Mouse (Mus musculus) stomach, embryonic 15.5 days (tissue): ENCODE data around the gene Krtap5-4. TPM values are rescaled to one million over a fixed set of nuclear protein-coding genes. Genes with fewer than 3 reads are reported as not detected.

Experiments used
- ATAC-seq: fragments of 200-750 bp; cut with Nextera tagmentation; 2 replicates; pipeline ENCODE4 v1.8.0; 2017; ENCODE audit warnings: low read depth, moderate number of reproducible peaks, moderate TSS enrichment; ENCODE audit not compliant: insufficient read depth, low FRiP score
- H3K27ac ChIP-seq: fragments of 300-500 bp; sonication (generic); 2 replicates; pipeline ENCODE4 v1.5.1; 2015; ENCODE audit warnings: mild to moderate bottlenecking, inconsistent platforms
- H3K27me3 ChIP-seq: fragments of 300-500 bp; sonication (generic); replicated peaks from 2 replicates; pipeline ENCODE4 v1.6.1; 2015; ENCODE audit warnings: inconsistent platforms
- H3K36me3 ChIP-seq: fragments of 300-500 bp; sonication (generic); 2 replicates; pipeline ENCODE4 v1.6.1; 2015; ENCODE audit warnings: inconsistent platforms
- H3K4me1 ChIP-seq: fragments of 300-500 bp; sonication (generic); 2 replicates; pipeline ENCODE4 v1.6.1; 2015; ENCODE audit warnings: inconsistent platforms
- H3K4me2 ChIP-seq: fragments of 300-500 bp; sonication (generic); 2 replicates; pipeline ENCODE4 v1.6.1; 2015; ENCODE audit warnings: mild to moderate bottlenecking, inconsistent platforms
- H3K4me3 ChIP-seq: fragments of 300-500 bp; sonication (generic); replicated peaks from 2 replicates; pipeline ENCODE4 v1.5.1; 2015; ENCODE audit warnings: inconsistent platforms
- H3K9ac ChIP-seq: fragments of 300-500 bp; sonication (generic); 2 replicates; pipeline ENCODE4 v1.6.1; 2015; ENCODE audit warnings: inconsistent platforms
- H3K9me3 ChIP-seq: fragments of 300-500 bp; sonication (generic); 2 replicates; pipeline ENCODE4 v1.6.1; 2016; ENCODE audit warnings: inconsistent platforms
- WGBS: fragments of 180-500 bp; shearing (Covaris S2); methylation state at CpG from one replicate; pipeline ENCODE4 v1.1.7; 2015; 5-methylcytosine and 5-hydroxymethylcytosine counted together
- polyA plus RNA-seq: library from polyadenylated mRNA; unstranded; fragments of >200 nt; fragmentation: Nextera tagmentation; extraction: Ambion mirVana; gene quantifications from 2 replicates; pipeline ENCODE4 v1.2.1, GENCODE M21; 2015

Krtap5-4 gene
- polyA plus RNA-seq, 1 experiment from 2014 or later = not detected

DNA sequence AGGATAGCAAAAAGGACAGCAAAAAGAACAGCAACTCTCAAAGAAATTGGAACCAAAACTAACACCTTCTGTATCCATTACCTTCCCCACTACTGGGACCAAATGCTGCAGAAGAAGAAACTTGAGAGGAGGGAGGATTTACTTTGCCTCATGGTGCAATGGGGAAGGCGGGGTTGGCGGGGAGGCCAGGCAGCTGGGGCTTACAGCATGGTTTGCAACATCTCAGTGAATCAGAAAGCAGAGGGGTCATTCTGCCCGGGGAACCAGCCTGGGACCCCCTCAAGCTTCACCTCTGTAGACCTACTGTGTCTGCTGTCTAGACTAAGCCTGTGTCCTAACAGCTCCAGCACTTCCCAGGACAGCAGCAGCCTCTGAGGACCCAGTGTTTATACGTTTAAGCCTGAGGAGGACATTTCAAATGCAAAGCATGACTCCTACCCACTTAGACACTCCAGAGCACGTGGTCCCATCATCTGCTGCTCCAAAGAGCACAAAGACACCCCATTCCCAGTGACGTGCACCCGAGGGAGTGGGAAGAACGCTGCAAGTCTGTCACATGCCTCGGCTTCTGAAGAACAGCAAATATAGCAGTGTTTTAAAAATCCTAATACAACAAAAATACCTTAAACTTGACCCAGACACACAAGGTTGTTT, 46.1 kb downstream of the Krtap5-4 start:
- H3K27me3 ChIP-seq = no peaks in the 10 kb centered on the region
- peaks cover 4% of the 10 kb centered on the region; the same call in 1 of the 2 replicates for H3K4me1 ChIP-seq
- no peak for ATAC-seq
- 0 out of 2 replicates have a peak overlapping the region, but pooled peaks have one; percentile 13 for H3K4me2 ChIP-seq
- no peak overlapping the region for H3K9ac ChIP-seq
- H3K4me3 ChIP-seq = no peak overlapping the region
- peak overlapping the region; percentile 31; the same call in 1 of the 2 replicates for H3K27ac ChIP-seq
- no peaks in the 10 kb centered on the region for H3K36me3 ChIP-seq
- WGBS = 28% methylated on average over 9 of the region's 9 CpGs
- H3K9me3 ChIP-seq = no peaks in the 10 kb centered on the region

DNA sequence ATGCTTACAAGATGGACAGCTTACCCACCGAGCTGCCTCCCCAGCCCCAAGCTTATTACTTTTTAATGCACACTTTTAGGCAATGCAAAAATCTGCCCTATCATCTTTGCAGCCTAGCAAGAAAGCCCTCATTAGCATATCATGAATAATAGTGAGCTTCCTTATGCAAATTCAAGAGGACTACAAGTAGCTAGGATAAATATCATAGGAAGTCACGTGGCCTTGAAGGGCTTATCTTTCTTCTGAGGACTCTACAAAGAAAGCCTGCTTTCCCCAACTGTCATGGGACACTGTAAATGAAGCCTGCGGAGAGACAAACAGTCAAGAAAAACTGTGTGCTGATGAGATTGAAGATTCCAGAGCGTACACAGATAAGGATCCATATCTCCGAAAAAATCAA, 48.2 kb downstream of the Krtap5-4 start:
- Histone ChIP-seq H3K27me3 (no peaks in the 10 kb centered on the region), H3K9ac (no peak overlapping the region), H3K9me3 (no peaks in the 10 kb centered on the region), H3K4me3 (no peak overlapping the region), H3K27ac (no peak overlapping the region), H3K36me3 (no peaks in the 10 kb centered on the region), H3K4me2 (no peak overlapping the region), H3K4me1 (peaks cover 7% of the 10 kb centered on the region; the same call in 1 of the 2 replicates)
- no peak for ATAC-seq
- WGBS = 54% methylated on average over 5 of the region's 5 CpGs

DNA sequence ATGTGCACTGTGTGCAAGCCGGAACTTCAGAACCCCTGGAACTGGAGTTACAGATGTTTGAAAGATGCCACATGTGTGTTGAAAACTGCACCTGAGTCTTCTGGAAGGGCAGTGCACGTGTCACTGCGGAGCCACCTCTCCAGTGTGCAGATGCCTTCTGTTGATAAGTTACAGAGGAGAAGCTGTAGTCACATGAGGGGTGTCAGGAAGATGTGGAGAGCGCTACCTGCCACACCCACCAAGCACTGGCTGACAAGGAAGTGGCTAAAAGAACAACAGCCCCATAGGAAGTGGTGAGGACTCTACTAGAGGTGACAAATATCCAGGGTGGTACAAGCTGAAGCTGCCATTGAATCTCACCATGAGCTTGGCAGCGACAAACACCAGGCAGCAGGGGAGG, 50.5 kb downstream of the Krtap5-4 start:
- Histone ChIP-seq H3K9ac (no peak overlapping the region), H3K4me2 (no peak overlapping the region), H3K4me3 (no peak overlapping the region), H3K36me3 (no peaks in the 10 kb centered on the region), H3K27ac (no peak overlapping the region), H3K27me3 (no peaks in the 10 kb centered on the region), H3K9me3 (no peaks in the 10 kb centered on the region), H3K4me1 (peaks cover 7% of the 10 kb centered on the region; the same call in 1 of the 2 replicates)
- 66% methylated on average over 5 of the region's 5 CpGs for WGBS
- peak; percentile 80; the same call in 1 of the 2 replicates for ATAC-seq

Other genes with a start within 250 kb of the Krtap5-4 start
- 65.2 and 67.8 TPM in 2 replicates for gene Mob2, start 242.5 kb upstream of the Krtap5-4 start, polyA plus RNA-seq
- 5.9 and 7.4 TPM in 2 replicates for gene Dusp8, start 207.7 kb upstream of the Krtap5-4 start, polyA plus RNA-seq
- gene Gm45618, start 182.8 kb upstream of the Krtap5-4 start, polyA plus RNA-seq = not detected in 2 replicates
- not detected in 2 replicates for gene Gm39115, start 167.5 kb upstream of the Krtap5-4 start, polyA plus RNA-seq
- gene Gm45337, start 158.9 kb upstream of the Krtap5-4 start, polyA plus RNA-seq = not detected in 2 replicates
- not detected in 2 replicates for gene Gm29735, start 146.4 kb upstream of the Krtap5-4 start, polyA plus RNA-seq
- not detected in 2 replicates for gene Gm4553, start 137.8 kb upstream of the Krtap5-4 start, polyA plus RNA-seq
- not detected in 2 replicates for gene Krtap5-2, start 127.5 kb upstream of the Krtap5-4 start, polyA plus RNA-seq
- not detected in 2 replicates for gene Gm10153, start 113.2 kb upstream of the Krtap5-4 start, polyA plus RNA-seq
- gene Krtap5-3, start 102.2 kb upstream of the Krtap5-4 start, polyA plus RNA-seq = not detected in 2 replicates
- gene Gm7579, start 91.7 kb upstream of the Krtap5-4 start, polyA plus RNA-seq = not detected in 2 replicates
- gene Krtap5-5, start 73.6 kb upstream of the Krtap5-4 start, polyA plus RNA-seq = not detected in 2 replicates
- not detected in 2 replicates for gene Gm40460, start 62.5 kb upstream of the Krtap5-4 start, polyA plus RNA-seq
- not detected in 2 replicates for gene Gm2431, start 45.2 kb upstream of the Krtap5-4 start, polyA plus RNA-seq
- not detected in 2 replicates for gene Gm4559, start 29.2 kb upstream of the Krtap5-4 start, polyA plus RNA-seq
- gene Krtap5-1, start 6.4 kb upstream of the Krtap5-4 start, polyA plus RNA-seq = not detected in 2 replicates
- gene Ifitm10, start 70.2 kb downstream of the Krtap5-4 start, polyA plus RNA-seq = 1.7 and 2.8 TPM in 2 replicates
- 0.58 TPM in 1 of 2 replicates, not detected in the other for gene Gm49369, start 79.1 kb downstream of the Krtap5-4 start, polyA plus RNA-seq
- 308 and 323 TPM in 2 replicates for gene Ctsd, start 84.5 kb downstream of the Krtap5-4 start, polyA plus RNA-seq
- gene Syt8, start 131.3 kb downstream of the Krtap5-4 start, polyA plus RNA-seq = 13.2 and 19.6 TPM in 2 replicates
- gene Tnni2, start 138.3 kb downstream of the Krtap5-4 start, polyA plus RNA-seq = 10.4 and 13.3 TPM in 2 replicates
- gene Lsp1, start 157.3 kb downstream of the Krtap5-4 start, polyA plus RNA-seq = 196 and 211 TPM in 2 replicates
- gene Tnnt3, start 195.3 kb downstream of the Krtap5-4 start, polyA plus RNA-seq = 4.6 and 11.8 TPM in 2 replicates
- gene Mrpl23, start 229.1 kb downstream of the Krtap5-4 start, polyA plus RNA-seq = 21.9 and 26.2 TPM in 2 replicates